Mouse (Mus musculus): Measurements from ENCODE around the gene Scaper. TPM values are rescaled to one million over a fixed set of nuclear protein-coding genes. Genes with fewer than 3 reads are reported as not detected.

The Scaper gene
- polyA plus RNA-seq (2015; fragmentation: Nextera tagmentation; extraction: Ambion mirVana), result 7.6 and 9.2 TPM in 2 replicates

GRCm38 (mm10) chr9:55937664-55938617, at the start of gene Scaper:
Scaper (minus strand) TSS chr9:55938119.
- DNase-seq (ENCODE audit: low spot score), result peak; percentile 96

- DNase-seq (ENCODE audit: low spot score), result peak; percentile 61
These were observed 8.9 kb upstream of the Scaper start for GRCm38 (mm10) chr9:55946819-55947218.

DNA sequence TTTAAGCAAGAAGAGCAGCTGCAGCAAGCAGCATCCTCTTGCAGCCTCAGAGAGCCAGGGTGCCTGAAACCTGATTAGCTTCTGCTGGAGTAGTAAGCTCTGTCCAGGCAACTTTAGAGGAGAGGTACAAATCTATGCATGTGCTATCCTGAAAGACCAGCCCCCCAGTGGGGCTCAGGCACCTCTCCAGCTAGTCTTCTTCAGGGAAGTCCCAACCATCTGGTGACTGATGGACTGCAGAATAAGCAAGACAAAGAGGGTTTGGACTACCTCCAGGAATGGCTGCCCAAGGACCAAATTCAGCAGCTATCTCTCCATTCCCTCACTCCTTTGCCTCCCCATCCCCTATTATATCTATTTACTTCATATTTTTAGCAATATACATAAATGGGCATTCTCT, 3.4 kb upstream of the Scaper start:
- no peak for DNase-seq (ENCODE audit: low spot score)

- peak; percentile 23 for DNase-seq (ENCODE audit: low spot score)
These were observed 683 bp upstream of the Scaper start for GRCm38 (mm10) chr9:55938618-55938985.

DNA sequence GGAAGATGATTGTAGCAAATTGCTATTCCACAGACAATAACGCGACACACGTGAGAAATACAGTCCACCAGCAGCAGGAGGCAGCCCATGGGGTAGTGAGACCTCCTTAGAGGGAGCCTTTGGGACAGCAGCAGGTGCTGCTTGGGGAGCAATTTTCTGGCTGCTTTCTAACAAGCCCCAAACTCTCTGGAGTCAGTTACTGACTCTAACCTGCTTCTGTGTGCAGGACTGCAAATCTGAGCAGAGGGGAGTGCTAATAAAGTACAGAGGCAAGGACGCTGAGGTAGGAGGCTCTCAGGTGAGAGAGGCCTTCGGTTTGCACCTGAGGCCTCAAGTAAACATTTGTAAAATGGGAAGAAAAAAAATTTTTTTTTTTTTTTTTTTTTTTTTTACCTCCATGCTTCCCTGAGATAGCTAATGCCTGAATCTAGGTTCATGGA, 675 bp downstream of the Scaper start:
- peak; percentile 7 for DNase-seq (ENCODE audit: low spot score)

GRCm38 (mm10) chr9:55932482-55932881, 5.4 kb downstream of the Scaper start:
- no peak for DNase-seq (ENCODE audit: low spot score)

- DNase-seq (ENCODE audit: low spot score), result peak; percentile 42
These were observed 19.3 kb downstream of the Scaper start for GRCm38 (mm10) chr9:55918579-55918978.

GRCm38 (mm10) chr9:55916751-55917150, 21.2 kb downstream of the Scaper start:
- no peak for DNase-seq (ENCODE audit: low spot score)

- DNase-seq (ENCODE audit: low spot score), result no peak
These were observed 26.4 kb downstream of the Scaper start for GRCm38 (mm10) chr9:55911481-55911880.

DNA sequence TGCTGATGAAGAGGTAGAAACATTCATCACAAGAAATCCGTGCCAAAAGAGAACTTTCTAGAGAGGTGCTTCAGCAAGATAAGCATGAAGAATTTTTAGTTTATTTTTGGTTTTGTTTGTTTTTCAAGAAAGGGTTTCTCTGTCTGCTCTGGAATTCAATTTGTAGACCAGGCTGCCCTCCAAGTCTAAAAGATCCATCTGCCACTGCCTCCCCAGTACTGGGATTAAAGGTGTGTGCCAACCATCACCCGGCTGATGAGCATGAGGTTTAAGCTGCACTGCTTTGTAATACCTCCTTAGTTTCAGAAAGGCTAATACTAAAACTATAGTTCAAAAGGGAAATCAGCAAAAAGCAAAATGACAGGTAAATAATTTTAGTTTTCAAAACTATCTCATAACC, 35.0 kb downstream of the Scaper start:
- DNase-seq (ENCODE audit: low spot score), result no peak

- DNase-seq (ENCODE audit: low spot score), result no peak
These were observed 36.3 kb downstream of the Scaper start for GRCm38 (mm10) chr9:55901588-55901987.

DNA sequence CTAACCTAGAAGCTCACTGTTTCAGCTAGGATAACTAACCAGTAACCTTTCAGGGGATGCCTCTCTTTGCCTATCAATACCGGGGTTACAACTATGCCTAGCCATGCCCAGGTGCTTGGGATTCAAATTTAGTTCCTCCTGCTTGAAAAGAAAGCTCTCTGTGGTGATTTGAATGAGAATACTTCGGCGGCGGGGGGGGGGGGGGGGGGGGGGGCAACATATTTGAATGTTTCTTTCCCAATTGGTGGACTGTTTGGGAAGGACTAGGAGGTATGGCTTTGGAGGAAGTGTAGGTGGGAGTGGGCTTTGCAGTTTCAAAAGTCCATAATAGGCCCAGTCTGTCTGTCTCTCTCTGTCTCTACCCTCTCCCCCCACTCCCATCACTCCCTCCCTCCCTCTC, 37.4 kb downstream of the Scaper start:
- no peak for DNase-seq (ENCODE audit: low spot score)

GRCm38 (mm10) chr9:55878066-55878465, 59.9 kb downstream of the Scaper start:
- DNase-seq (ENCODE audit: low spot score), result no peak

GRCm38 (mm10) chr9:55789442-55789841, 148.5 kb downstream of the Scaper start:
- DNase-seq (ENCODE audit: low spot score), result no peak

DNA sequence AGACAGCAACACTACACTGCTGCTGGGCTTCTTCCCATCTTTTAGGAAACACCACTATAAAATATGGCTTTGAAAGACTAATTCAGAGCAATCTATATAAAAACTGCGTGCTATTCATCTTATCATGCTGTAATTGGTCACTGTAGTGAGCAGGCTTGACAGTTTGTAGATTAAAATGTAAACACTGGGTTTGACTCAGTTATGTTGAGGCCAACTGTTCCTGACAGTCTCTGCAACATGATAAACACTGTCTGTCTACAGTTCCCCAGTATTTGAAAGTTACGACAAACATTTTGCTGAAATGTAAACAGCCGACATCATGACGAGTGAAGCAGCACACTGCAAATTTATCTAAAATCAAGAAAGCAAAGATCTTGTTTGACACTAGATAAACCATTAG, 225.9 kb downstream of the Scaper start:
- no peak for DNase-seq (ENCODE audit: low spot score)

DNA sequence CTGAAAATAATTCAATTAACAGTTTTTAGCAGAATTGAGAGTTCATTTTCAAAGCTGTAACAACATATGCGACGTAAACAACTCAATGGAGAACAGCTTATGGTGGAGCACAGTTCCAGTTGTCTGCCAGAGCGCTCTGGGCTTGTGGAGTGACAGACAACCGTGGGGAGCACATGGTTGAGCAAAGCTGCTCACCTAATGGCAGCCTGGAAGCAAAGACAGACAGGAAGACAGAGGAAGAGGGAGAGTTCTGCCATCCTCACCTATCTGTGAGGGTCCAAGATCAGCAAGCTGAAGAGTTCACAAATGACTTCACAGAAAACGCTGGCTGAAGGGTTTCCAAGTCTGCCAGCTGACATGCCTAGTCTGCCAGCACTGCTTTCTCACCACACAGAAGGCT, 227.4 kb downstream of the Scaper start:
- no peak for DNase-seq (ENCODE audit: low spot score)

- peak; percentile 13 for DNase-seq (ENCODE audit: low spot score)
These were observed 231.3 kb downstream of the Scaper start for GRCm38 (mm10) chr9:55706603-55707002.

DNA sequence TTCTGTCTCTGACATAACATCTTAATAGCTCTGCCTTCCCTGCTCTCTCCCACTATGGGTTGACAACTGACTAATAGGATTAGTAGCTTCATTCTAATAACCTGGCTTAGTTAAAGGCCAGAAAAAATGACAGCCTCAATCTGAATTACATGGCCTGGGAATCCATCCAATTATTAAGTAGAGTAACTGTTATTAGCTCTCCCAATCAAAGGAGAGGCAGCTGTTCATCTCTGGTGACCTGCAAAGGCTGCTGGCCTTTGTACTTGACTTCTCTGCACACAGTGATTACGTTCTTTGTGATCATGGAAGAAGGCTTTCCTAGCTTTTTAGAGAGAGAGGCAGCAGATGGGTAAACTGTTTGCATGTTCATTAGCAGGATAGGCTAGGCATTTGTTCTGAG, 242.6 kb downstream of the Scaper start:
- no peak for DNase-seq (ENCODE audit: low spot score)

- no peak for DNase-seq (ENCODE audit: low spot score)
These were observed 260.8 kb downstream of the Scaper start for GRCm38 (mm10) chr9:55677099-55677498.

DNA sequence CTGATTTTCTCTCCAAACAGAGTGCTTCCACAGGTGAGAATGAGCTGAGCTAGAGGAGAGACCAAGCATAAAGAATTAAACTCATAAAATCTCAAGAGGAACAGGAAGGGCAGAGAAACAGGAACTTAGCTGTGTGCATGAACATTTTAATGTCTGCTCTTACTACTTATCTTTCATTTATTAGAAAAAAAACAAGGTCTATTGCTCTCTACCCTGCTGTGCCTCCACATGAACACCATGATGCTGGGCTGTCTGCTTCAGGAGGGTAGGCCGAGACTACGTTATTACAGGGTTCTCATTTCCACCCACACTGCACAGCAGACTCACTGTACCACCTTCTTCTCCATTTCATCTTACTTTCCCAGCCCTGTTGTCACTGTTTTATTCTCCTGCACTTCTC, 291.5 kb downstream of the Scaper start:
- no peak for DNase-seq (ENCODE audit: low spot score)

DNA sequence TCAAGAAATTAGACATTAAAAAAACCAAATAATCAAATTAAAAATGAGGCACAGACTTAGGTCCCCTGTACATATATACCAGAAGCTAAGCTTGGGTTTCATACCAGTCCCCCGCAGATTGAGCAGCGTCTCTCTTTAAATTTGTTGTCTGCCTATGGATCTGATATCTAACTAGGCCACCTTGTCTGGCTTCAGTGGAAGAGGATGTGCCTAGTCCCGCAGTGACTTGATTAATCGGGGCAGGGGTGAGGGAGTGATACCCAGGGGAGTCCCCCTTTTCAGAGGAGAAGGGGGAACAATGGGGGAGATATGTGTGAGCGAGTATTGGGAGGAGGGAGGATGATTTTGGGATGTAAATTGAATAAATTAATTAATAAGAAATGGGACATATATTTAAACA, 310.9 kb downstream of the Scaper start:
- no peak for DNase-seq (ENCODE audit: low spot score)

DNA sequence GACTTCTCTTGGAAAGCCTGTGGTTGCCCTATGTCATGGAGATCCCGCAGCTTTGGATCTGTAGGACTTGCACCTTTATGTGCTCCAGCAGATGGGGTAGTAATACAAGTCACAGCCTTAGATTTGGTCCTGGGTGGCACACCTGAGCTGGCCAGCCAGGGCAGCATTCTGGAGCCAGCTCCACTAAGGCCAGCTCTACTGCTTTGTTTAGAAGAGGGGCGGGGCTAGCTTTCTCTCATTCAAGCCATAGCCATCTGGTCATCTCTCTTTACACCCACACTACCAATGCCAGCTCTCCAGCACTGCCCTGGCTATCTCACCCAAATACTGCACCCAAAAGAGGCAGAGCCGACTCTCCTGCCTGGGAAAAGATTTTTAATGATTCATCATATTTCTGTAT, 323.2 kb downstream of the Scaper start:
- DNase-seq (ENCODE audit: low spot score), result no peak

GRCm38 (mm10) chr9:55609751-55610150, 328.2 kb downstream of the Scaper start:
- DNase-seq (ENCODE audit: low spot score), result no peak

Measured in thymus, postnatal 0 days (tissue).